Comparison of ENCODE assay signal across 20 mouse cellular contexts in the genomic region with DNA sequence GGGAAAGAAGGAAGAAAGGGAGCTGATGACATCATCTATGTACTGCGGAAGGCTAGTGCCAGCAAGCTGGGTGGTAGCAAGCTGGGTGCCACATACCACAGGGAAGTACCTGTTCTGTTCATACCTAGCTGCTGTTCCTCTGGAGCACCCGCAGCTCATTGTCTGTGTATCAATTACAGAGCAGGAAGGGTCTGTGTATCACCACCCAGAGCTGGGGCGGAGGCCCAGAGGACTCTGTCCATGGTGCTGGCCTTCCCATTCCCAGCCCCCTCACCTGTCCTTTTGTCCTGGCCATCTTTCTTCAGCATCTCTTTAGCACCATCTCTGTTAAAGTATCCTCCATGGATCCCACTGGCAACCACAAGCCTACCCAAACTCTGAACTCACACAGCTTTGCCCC.
DNase-seq lines count a peak whose midpoint lies in the region; ATAC-seq and TF ChIP-seq lines count a peak whose summit lies in the region.
"Had no signal": no experiment of that assay in that cellular context is flagged by ENCODE, and none has a peak within 500 bp of the region (broad histone marks: within the 10 kb centered on the region; RNA-seq: fewer than 3 reads in every experiment).

No protein-coding gene starts in this region.

- 43% methylated on average over 3 of the region's 3 CpGs for WGBS in forebrain, embryonic 11.5 days
- WGBS in forebrain, embryonic 12.5 days = 38% methylated on average over 3 of the region's 3 CpGs
- WGBS in limb, embryonic 14.5 days = 25% methylated on average over 3 of the region's 3 CpGs
- 17% methylated on average over 3 of the region's 3 CpGs for WGBS in forebrain, embryonic 16.5 days

- H3K36me3 ChIP-seq in forebrain, embryonic 11.5 days (ENCODE audit: control insufficient read depth, insufficient read depth, low read length) = no peaks in the 10 kb centered on the region
- H3K36me3 ChIP-seq in forebrain, embryonic 12.5 days (replicated peaks) = no peaks in the 10 kb centered on the region
- no peaks in the 10 kb centered on the region for H3K36me3 ChIP-seq in limb, embryonic 14.5 days (ENCODE audit: control insufficient read depth, insufficient read depth, low read length)
- H3K36me3 ChIP-seq in forebrain, embryonic 16.5 days (ENCODE audit: control insufficient read depth, insufficient read depth) = no peaks in the 10 kb centered on the region
- H3K36me3 ChIP-seq: embryonic facial prominence, embryonic 12.5 days; forebrain, embryonic 10.5 days; limb, embryonic 13.5 days; midbrain, embryonic 13.5 days; neural tube, embryonic 12.5 days had no signal

- peak; percentile 59 for DNase-seq in forebrain, embryonic 11.5 days (ENCODE audit: low spot score)
- DNase-seq in kidney, postnatal 4 days = peak; percentile 63 to 66
- no peak for DNase-seq in kidney, adult 8-10 months
- peak; percentile 58 for DNase-seq in embryo, embryonic 11 days
- DNase-seq in limb, embryonic 14.5 days (ENCODE audit: low spot score) = peak; percentile 42
- DNase-seq in frontal cortex, adult 2 months (ENCODE audit: extremely low spot score in 1 of 2, low spot score in 1 of 2) = no peak
- DNase-seq: cerebellum, adult 18-20 months; lung, adult 18-20 months; thymus, adult 18-20 months had no signal

- H3K4me1 ChIP-seq in forebrain, embryonic 11.5 days (replicated peaks; ENCODE audit: control insufficient read depth, insufficient read depth, low read length) = no peaks in the 10 kb centered on the region
- peaks cover 8% of the 10 kb centered on the region; the same call in 1 of the 2 replicates for H3K4me1 ChIP-seq in forebrain, embryonic 12.5 days
- H3K4me1 ChIP-seq in limb, embryonic 14.5 days (ENCODE audit: control insufficient read depth, insufficient read depth, low read length) = no peaks in the 10 kb centered on the region
- H3K4me1 ChIP-seq in forebrain, embryonic 16.5 days (replicated peaks; ENCODE audit: control insufficient read depth, insufficient read depth, low read length) = peaks cover 18% of the 10 kb centered on the region
- H3K4me1 ChIP-seq: embryonic facial prominence, embryonic 12.5 days had no signal

- no peak overlapping the region for H3K9ac ChIP-seq in forebrain, embryonic 11.5 days (ENCODE audit: low read length)
- no peak overlapping the region for H3K9ac ChIP-seq in forebrain, embryonic 12.5 days
- H3K9ac ChIP-seq in limb, embryonic 14.5 days (ENCODE audit: low read depth, low read length, severe bottlenecking) = no peak overlapping the region
- no peak overlapping the region for H3K9ac ChIP-seq in forebrain, embryonic 16.5 days (replicated peaks; ENCODE audit: low read depth, low read length)
- H3K9ac ChIP-seq: embryonic facial prominence, embryonic 12.5 days; limb, embryonic 13.5 days; midbrain, embryonic 13.5 days; neural tube, embryonic 12.5 days had no signal

- H3K27me3 ChIP-seq in forebrain, embryonic 11.5 days (ENCODE audit: control insufficient read depth, insufficient read depth, low read length) = no peaks in the 10 kb centered on the region; the same call in 1 of the 2 replicates
- H3K27me3 ChIP-seq in forebrain, embryonic 12.5 days = peaks cover 5% of the 10 kb centered on the region; the same call in 1 of the 2 replicates
- H3K27me3 ChIP-seq in limb, embryonic 14.5 days (ENCODE audit: control insufficient read depth, insufficient read depth, low read length) = no peaks in the 10 kb centered on the region
- H3K27me3 ChIP-seq in forebrain, embryonic 16.5 days (replicated peaks; ENCODE audit: control insufficient read depth, insufficient read depth, low read length) = no peaks in the 10 kb centered on the region
- H3K27me3 ChIP-seq: CH12.LX; midbrain, embryonic 13.5 days; neural tube, embryonic 12.5 days; Patski had no signal

- no peak overlapping the region for H3K4me2 ChIP-seq in forebrain, embryonic 11.5 days (ENCODE audit: low read depth, low read length, severe bottlenecking)
- H3K4me2 ChIP-seq in forebrain, embryonic 12.5 days = no peak overlapping the region
- no peak overlapping the region for H3K4me2 ChIP-seq in limb, embryonic 14.5 days (replicated peaks; ENCODE audit: low read depth, low read length, severe bottlenecking)
- no peak overlapping the region for H3K4me2 ChIP-seq in forebrain, embryonic 16.5 days (ENCODE audit: low read length)
- H3K4me2 ChIP-seq: embryonic facial prominence, embryonic 12.5 days; limb, embryonic 13.5 days; midbrain, embryonic 13.5 days; neural tube, embryonic 12.5 days had no signal

- no peaks in the 10 kb centered on the region for H3K9me3 ChIP-seq in forebrain, embryonic 11.5 days (ENCODE audit: control insufficient read depth, low read length)
- no peaks in the 10 kb centered on the region for H3K9me3 ChIP-seq in forebrain, embryonic 12.5 days
- no peaks in the 10 kb centered on the region for H3K9me3 ChIP-seq in limb, embryonic 14.5 days (ENCODE audit: control insufficient read depth, low read length)
- H3K9me3 ChIP-seq in forebrain, embryonic 16.5 days (ENCODE audit: control insufficient read depth, low read length) = no peaks in the 10 kb centered on the region
- H3K9me3 ChIP-seq: embryonic facial prominence, embryonic 12.5 days; forebrain, embryonic 10.5 days; limb, embryonic 13.5 days; midbrain, embryonic 13.5 days; neural tube, embryonic 12.5 days had no signal

- TF ChIP-seq POLR2A in limb, embryonic 14.5 days (IDR thresholded peaks at IDR 0.05; ENCODE audit: borderline replicate concordance, extremely low read depth, insufficient read depth, insufficient read length) = no peak

- H3K27ac ChIP-seq in forebrain, embryonic 11.5 days (ENCODE audit: low read depth, low read length) = no peak overlapping the region
- H3K27ac ChIP-seq in forebrain, embryonic 12.5 days = no peak overlapping the region
- no peak overlapping the region for H3K27ac ChIP-seq in limb, embryonic 14.5 days (replicated peaks; ENCODE audit: low read depth, low read length)
- H3K27ac ChIP-seq in forebrain, embryonic 16.5 days (ENCODE audit: low read length) = no peak overlapping the region
- H3K27ac ChIP-seq: embryonic facial prominence, embryonic 12.5 days; forebrain, embryonic 10.5 days; limb, embryonic 13.5 days; macrophage; midbrain, embryonic 13.5 days; neural tube, embryonic 12.5 days had no signal

- no peak overlapping the region for H3K4me3 ChIP-seq in forebrain, embryonic 11.5 days (ENCODE audit: low read depth, low read length)
- no peak overlapping the region for H3K4me3 ChIP-seq in forebrain, embryonic 12.5 days (replicated peaks)
- no peak overlapping the region for H3K4me3 ChIP-seq in limb, embryonic 14.5 days (replicated peaks; ENCODE audit: low read length)
- H3K4me3 ChIP-seq in forebrain, embryonic 16.5 days (replicated peaks; ENCODE audit: low read length) = no peak overlapping the region
- H3K4me3 ChIP-seq: embryonic facial prominence, embryonic 12.5 days; forebrain, embryonic 10.5 days; left cerebral cortex, adult 2 months; limb, embryonic 13.5 days; midbrain, embryonic 13.5 days; neural tube, embryonic 12.5 days had no signal

- no peak for ATAC-seq in forebrain, embryonic 11.5 days (replicated peaks; ENCODE audit: low FRiP score)
- no peak for ATAC-seq in forebrain, embryonic 12.5 days (ENCODE audit: low FRiP score)
- ATAC-seq in limb, embryonic 14.5 days (ENCODE audit: low FRiP score, low read depth) = no peak
- ATAC-seq in forebrain, embryonic 16.5 days = no peak
- ATAC-seq: midbrain, embryonic 13.5 days; Patski had no signal

Comparison
In these comparisons a context has a peak if more than half of its experiments do, and no peak if none do; other contexts are left out.
1. DNase-seq: peak in forebrain, embryonic 11.5 days (single experiment), kidney, postnatal 4 days (2 of 2), embryo, embryonic 11 days (single experiment) and limb, embryonic 14.5 days (single experiment); none in kidney, adult 8-10 months (0 of 2) and frontal cortex, adult 2 months (0 of 2).